Mouse (Mus musculus): ENCODE measurements around the gene Grem2. TPM values are rescaled to one million over a fixed set of nuclear protein-coding genes. Genes with fewer than 3 reads are reported as not detected.

Gene Grem2
- polyA plus RNA-seq, 1 experiment from 2014 or later: 2.0 TPM

GRCm38 (mm10) chr1:174902755-174903154 lies 18.9 kb downstream of the Grem2 start:
- H3K9me3 ChIP-seq (ENCODE audit: control insufficient read depth, low read length): no peaks in the 10 kb centered on the region
- no peak for ATAC-seq (ENCODE audit: low read depth)
- no peaks in the 10 kb centered on the region for H3K4me1 ChIP-seq (replicated peaks; ENCODE audit: control insufficient read depth, insufficient read depth, low read length)
- no peak overlapping the region for H3K4me2 ChIP-seq (ENCODE audit: low read depth, low read length)
- H3K9ac ChIP-seq (ENCODE audit: low read length): no peak overlapping the region
- H3K36me3 ChIP-seq (ENCODE audit: control insufficient read depth, insufficient read depth, low read length): no peaks in the 10 kb centered on the region
- no peak overlapping the region for H3K27ac ChIP-seq (ENCODE audit: low read length)
- H3K27me3 ChIP-seq (ENCODE audit: control insufficient read depth, insufficient read depth, low read depth, low read length): no peaks in the 10 kb centered on the region
- H3K4me3 ChIP-seq (ENCODE audit: low read length): no peak overlapping the region
- 52% methylated on average over 1 of the region's 1 CpGs for WGBS

- ATAC-seq (ENCODE audit: low read depth): no peak
- Histone ChIP-seq H3K36me3 (ENCODE audit: control insufficient read depth, insufficient read depth, low read length) (no peaks in the 10 kb centered on the region), H3K4me1 (replicated peaks; ENCODE audit: control insufficient read depth, insufficient read depth, low read length) (no peaks in the 10 kb centered on the region), H3K4me3 (ENCODE audit: low read length) (no peak overlapping the region), H3K9ac (ENCODE audit: low read length) (no peak overlapping the region), H3K9me3 (ENCODE audit: control insufficient read depth, low read length) (no peaks in the 10 kb centered on the region), H3K4me2 (ENCODE audit: low read depth, low read length) (no peak overlapping the region), H3K27me3 (ENCODE audit: control insufficient read depth, insufficient read depth, low read depth, low read length) (no peaks in the 10 kb centered on the region), H3K27ac (ENCODE audit: low read length) (no peak overlapping the region)
- 85% methylated on average over 7 of the region's 7 CpGs for WGBS
Measured at GRCm38 (mm10) chr1:174892471-174892870, 29.1 kb downstream of the Grem2 start.

- Histone ChIP-seq H3K4me1 (replicated peaks; ENCODE audit: control insufficient read depth, insufficient read depth, low read length) (no peaks in the 10 kb centered on the region), H3K4me3 (ENCODE audit: low read length) (no peak overlapping the region), H3K27me3 (ENCODE audit: control insufficient read depth, insufficient read depth, low read depth, low read length) (no peaks in the 10 kb centered on the region), H3K4me2 (ENCODE audit: low read depth, low read length) (no peak overlapping the region), H3K9ac (ENCODE audit: low read length) (no peak overlapping the region), H3K36me3 (ENCODE audit: control insufficient read depth, insufficient read depth, low read length) (no peaks in the 10 kb centered on the region), H3K27ac (ENCODE audit: low read length) (no peak overlapping the region), H3K9me3 (ENCODE audit: control insufficient read depth, low read length) (no peaks in the 10 kb centered on the region)
- ATAC-seq (ENCODE audit: low read depth): no peak
- WGBS: 71% methylated on average over 14 of the region's 14 CpGs
Measured at GRCm38 (mm10) chr1:174888684-174889405, 32.8 kb downstream of the Grem2 start.

- WGBS: 85% methylated on average over 1 of the region's 1 CpGs
- no peak for ATAC-seq (ENCODE audit: low read depth)
Measured at GRCm38 (mm10) chr1:174888073-174888472, 33.5 kb downstream of the Grem2 start.

GRCm38 (mm10) chr1:174882496-174882895 lies 39.1 kb downstream of the Grem2 start:
- no peaks in the 10 kb centered on the region for H3K27me3 ChIP-seq (ENCODE audit: control insufficient read depth, insufficient read depth, low read depth, low read length)
- no peak overlapping the region for H3K27ac ChIP-seq (ENCODE audit: low read length)
- 85% methylated on average over 1 of the region's 1 CpGs for WGBS
- H3K4me2 ChIP-seq (ENCODE audit: low read depth, low read length): no peak overlapping the region
- no peak overlapping the region for H3K4me3 ChIP-seq (ENCODE audit: low read length)
- no peak overlapping the region for H3K9ac ChIP-seq (ENCODE audit: low read length)
- no peaks in the 10 kb centered on the region for H3K4me1 ChIP-seq (replicated peaks; ENCODE audit: control insufficient read depth, insufficient read depth, low read length)
- ATAC-seq (ENCODE audit: low read depth): no peak
- no peaks in the 10 kb centered on the region for H3K9me3 ChIP-seq (ENCODE audit: control insufficient read depth, low read length)
- no peaks in the 10 kb centered on the region for H3K36me3 ChIP-seq (ENCODE audit: control insufficient read depth, insufficient read depth, low read length)

More at GRCm38 (mm10) chr1:174888073-174888472, 33.5 kb downstream of the Grem2 start:
- Histone ChIP-seq H3K9me3 (ENCODE audit: control insufficient read depth, low read length) (no peaks in the 10 kb centered on the region), H3K27me3 (ENCODE audit: control insufficient read depth, insufficient read depth, low read depth, low read length) (no peaks in the 10 kb centered on the region), H3K36me3 (ENCODE audit: control insufficient read depth, insufficient read depth, low read length) (no peaks in the 10 kb centered on the region), H3K9ac (ENCODE audit: low read length) (no peak overlapping the region), H3K27ac (ENCODE audit: low read length) (no peak overlapping the region), H3K4me2 (ENCODE audit: low read depth, low read length) (no peak overlapping the region), H3K4me3 (ENCODE audit: low read length) (no peak overlapping the region), H3K4me1 (replicated peaks; ENCODE audit: control insufficient read depth, insufficient read depth, low read length) (no peaks in the 10 kb centered on the region)

- Histone ChIP-seq H3K4me3 (ENCODE audit: low read length) (no peak overlapping the region), H3K27me3 (ENCODE audit: control insufficient read depth, insufficient read depth, low read depth, low read length) (no peaks in the 10 kb centered on the region), H3K4me2 (ENCODE audit: low read depth, low read length) (no peak overlapping the region), H3K9me3 (ENCODE audit: control insufficient read depth, low read length) (no peaks in the 10 kb centered on the region), H3K27ac (ENCODE audit: low read length) (no peak overlapping the region), H3K36me3 (ENCODE audit: control insufficient read depth, insufficient read depth, low read length) (no peaks in the 10 kb centered on the region), H3K4me1 (replicated peaks; ENCODE audit: control insufficient read depth, insufficient read depth, low read length) (no peaks in the 10 kb centered on the region), H3K9ac (ENCODE audit: low read length) (no peak overlapping the region)
- ATAC-seq (ENCODE audit: low read depth): no peak
- 76% methylated on average over 4 of the region's 4 CpGs for WGBS
Measured at GRCm38 (mm10) chr1:174875173-174875572, 46.4 kb downstream of the Grem2 start.

GRCm38 (mm10) chr1:174860407-174861118 lies 61.1 kb downstream of the Grem2 start:
- no peak overlapping the region for H3K4me3 ChIP-seq (ENCODE audit: low read length)
- no peaks in the 10 kb centered on the region for H3K27me3 ChIP-seq (ENCODE audit: control insufficient read depth, insufficient read depth, low read depth, low read length)
- 52% methylated on average over 10 of the region's 10 CpGs for WGBS
- no peaks in the 10 kb centered on the region for H3K4me1 ChIP-seq (replicated peaks; ENCODE audit: control insufficient read depth, insufficient read depth, low read length)
- H3K4me2 ChIP-seq (ENCODE audit: low read depth, low read length): no peak overlapping the region
- peak; percentile 73 for ATAC-seq (ENCODE audit: low read depth)
- no peaks in the 10 kb centered on the region for H3K9me3 ChIP-seq (ENCODE audit: control insufficient read depth, low read length)
- no peaks in the 10 kb centered on the region for H3K36me3 ChIP-seq (ENCODE audit: control insufficient read depth, insufficient read depth, low read length)
- H3K27ac ChIP-seq (ENCODE audit: low read length): no peak overlapping the region
- no peak overlapping the region for H3K9ac ChIP-seq (ENCODE audit: low read length)

GRCm38 (mm10) chr1:174856188-174856587 lies 65.4 kb downstream of the Grem2 start:
- H3K27ac ChIP-seq (ENCODE audit: low read length): no peak overlapping the region
- H3K4me1 ChIP-seq (replicated peaks; ENCODE audit: control insufficient read depth, insufficient read depth, low read length): no peaks in the 10 kb centered on the region
- ATAC-seq (ENCODE audit: low read depth): no peak
- H3K9ac ChIP-seq (ENCODE audit: low read length): no peak overlapping the region
- H3K9me3 ChIP-seq (ENCODE audit: control insufficient read depth, low read length): no peaks in the 10 kb centered on the region
- WGBS: 34% methylated on average over 2 of the region's 2 CpGs
- H3K27me3 ChIP-seq (ENCODE audit: control insufficient read depth, insufficient read depth, low read depth, low read length): no peaks in the 10 kb centered on the region
- H3K36me3 ChIP-seq (ENCODE audit: control insufficient read depth, insufficient read depth, low read length): no peaks in the 10 kb centered on the region
- no peak overlapping the region for H3K4me3 ChIP-seq (ENCODE audit: low read length)
- H3K4me2 ChIP-seq (ENCODE audit: low read depth, low read length): no peak overlapping the region

GRCm38 (mm10) chr1:174844786-174845185 lies 76.8 kb downstream of the Grem2 start:
- no peak for ATAC-seq (ENCODE audit: low read depth)
- Histone ChIP-seq H3K9me3 (ENCODE audit: control insufficient read depth, low read length) (no peaks in the 10 kb centered on the region), H3K9ac (ENCODE audit: low read length) (no peak overlapping the region), H3K27ac (ENCODE audit: low read length) (no peak overlapping the region), H3K4me3 (ENCODE audit: low read length) (no peak overlapping the region), H3K4me1 (replicated peaks; ENCODE audit: control insufficient read depth, insufficient read depth, low read length) (no peaks in the 10 kb centered on the region), H3K4me2 (ENCODE audit: low read depth, low read length) (no peak overlapping the region), H3K27me3 (ENCODE audit: control insufficient read depth, insufficient read depth, low read depth, low read length) (no peaks in the 10 kb centered on the region), H3K36me3 (ENCODE audit: control insufficient read depth, insufficient read depth, low read length) (no peaks in the 10 kb centered on the region)
- 86% methylated on average over 6 of the region's 6 CpGs for WGBS

All from lung, embryonic 16.5 days (tissue).